Mouse (Mus musculus) embryonic facial prominence, embryonic 10.5 days (tissue): ENCODE measurements at regions not wholly inside any gene's neighbourhood (a gene's known extent, or its start where the extent isn't known, plus 50 kb on each side); places are given as distances from the start of the nearest gene placed in this dataset.

Experiments used
- DNase-seq: peaks from one replicate; pipeline ENCODE4 v3.0.0-alpha.2; 2017; ENCODE audit warnings: low spot score
- H3K27ac ChIP-seq: fragments of 300-500 bp; sonication (generic); replicated peaks from 2 replicates; pipeline ENCODE4 v1.5.1; 2016; ENCODE audit warnings: mild to moderate bottlenecking
- H3K27me3 ChIP-seq: fragments of 300-500 bp; sonication (generic); replicated peaks from 2 replicates; pipeline ENCODE4 v1.6.1; 2016; ENCODE audit warnings: low read depth, mild to moderate bottlenecking; ENCODE audit not compliant: poor library complexity, severe bottlenecking
- H3K36me3 ChIP-seq: fragments of 300-500 bp; sonication (generic); replicated peaks from 2 replicates; pipeline ENCODE4 v1.6.1; 2016; ENCODE audit warnings: mild to moderate bottlenecking, moderate library complexity
- H3K4me1 ChIP-seq: fragments of 300-500 bp; sonication (generic); 2 replicates; pipeline ENCODE4 v1.6.1; 2016
- H3K4me3 ChIP-seq: fragments of 300-500 bp; sonication (generic); 2 replicates; pipeline ENCODE4 v1.5.1; 2016; ENCODE audit warnings: mild to moderate bottlenecking, moderate library complexity
- H3K9me3 ChIP-seq: fragments of 300-500 bp; sonication (generic); 2 replicates; pipeline ENCODE4 v1.6.1; 2016; ENCODE audit warnings: mild to moderate bottlenecking
- WGBS: fragments of 180-500 bp; shearing (Covaris S2); methylation state at CpG from one replicate; pipeline ENCODE4 v1.1.7; 2016; 5-methylcytosine and 5-hydroxymethylcytosine counted together

GRCm38 (mm10) chr5:50343681-50344080, 284.9 kb upstream of the Adgra3 start:
- H3K4me1 ChIP-seq, result no peaks in the 10 kb centered on the region
- no peaks in the 10 kb centered on the region for H3K9me3 ChIP-seq
- WGBS, result 78% methylated on average over 2 of the region's 2 CpGs
- DNase-seq, result no peak
- no peak overlapping the region for H3K4me3 ChIP-seq
- no peaks in the 10 kb centered on the region for H3K27me3 ChIP-seq
- no peaks in the 10 kb centered on the region for H3K36me3 ChIP-seq
- no peak overlapping the region for H3K27ac ChIP-seq

GRCm38 (mm10) chr5:50309491-50309890, 250.7 kb upstream of the Adgra3 start:
- H3K27me3 ChIP-seq, result no peaks in the 10 kb centered on the region
- H3K4me3 ChIP-seq, result no peak overlapping the region
- H3K4me1 ChIP-seq, result no peaks in the 10 kb centered on the region
- 79% methylated on average over 1 of the region's 1 CpGs for WGBS
- H3K9me3 ChIP-seq, result no peaks in the 10 kb centered on the region
- H3K36me3 ChIP-seq, result no peaks in the 10 kb centered on the region
- no peak for DNase-seq
- no peak overlapping the region for H3K27ac ChIP-seq

GRCm38 (mm10) chr5:50303859-50304480, 245.2 kb upstream of the Adgra3 start:
- Histone ChIP-seq H3K36me3 (no peaks in the 10 kb centered on the region), H3K27ac (no peak overlapping the region), H3K4me1 (no peaks in the 10 kb centered on the region), H3K27me3 (no peaks in the 10 kb centered on the region), H3K4me3 (no peak overlapping the region), H3K9me3 (no peaks in the 10 kb centered on the region)
- WGBS, result 82% methylated on average over 1 of the region's 1 CpGs
- DNase-seq, result no peak

- Histone ChIP-seq H3K4me3 (no peak overlapping the region), H3K27me3 (no peaks in the 10 kb centered on the region), H3K4me1 (no peaks in the 10 kb centered on the region), H3K9me3 (no peaks in the 10 kb centered on the region), H3K27ac (no peak overlapping the region), H3K36me3 (no peaks in the 10 kb centered on the region)
- no peak for DNase-seq
- WGBS, result 61% methylated on average over 3 of the region's 3 CpGs
Measured at GRCm38 (mm10) chr5:50293794-50294193, 235.0 kb upstream of the Adgra3 start.

GRCm38 (mm10) chr5:50290879-50291410, 232.1 kb upstream of the Adgra3 start:
- no peak for DNase-seq
- H3K27ac ChIP-seq, result no peak overlapping the region
- no peaks in the 10 kb centered on the region for H3K27me3 ChIP-seq
- H3K36me3 ChIP-seq, result no peaks in the 10 kb centered on the region
- no peaks in the 10 kb centered on the region for H3K4me1 ChIP-seq
- H3K9me3 ChIP-seq, result no peaks in the 10 kb centered on the region
- 86% methylated on average over 2 of the region's 2 CpGs for WGBS
- H3K4me3 ChIP-seq, result no peak overlapping the region

- Histone ChIP-seq H3K4me1 (no peaks in the 10 kb centered on the region), H3K9me3 (no peaks in the 10 kb centered on the region), H3K36me3 (no peaks in the 10 kb centered on the region), H3K27me3 (no peaks in the 10 kb centered on the region), H3K27ac (no peak overlapping the region), H3K4me3 (no peak overlapping the region)
- DNase-seq, result no peak
- 76% methylated on average over 2 of the region's 2 CpGs for WGBS
Measured at GRCm38 (mm10) chr5:50260417-50260816, 201.6 kb upstream of the Adgra3 start.

GRCm38 (mm10) chr5:50258017-50258416, 199.2 kb upstream of the Adgra3 start:
- no peak for DNase-seq

GRCm38 (mm10) chr5:50234111-50234510, 175.3 kb upstream of the Adgra3 start:
- DNase-seq, result no peak
- Histone ChIP-seq H3K9me3 (no peaks in the 10 kb centered on the region), H3K27me3 (no peaks in the 10 kb centered on the region), H3K4me3 (no peak overlapping the region), H3K4me1 (no peaks in the 10 kb centered on the region), H3K36me3 (no peaks in the 10 kb centered on the region), H3K27ac (no peak overlapping the region)
- WGBS, result 91% methylated on average over 2 of the region's 2 CpGs

More at GRCm38 (mm10) chr5:50258017-50258416, 199.2 kb upstream of the Adgra3 start:
- WGBS, result 97% methylated on average over 1 of the region's 1 CpGs
- Histone ChIP-seq H3K36me3 (no peaks in the 10 kb centered on the region), H3K4me1 (no peaks in the 10 kb centered on the region), H3K27me3 (no peaks in the 10 kb centered on the region), H3K9me3 (no peaks in the 10 kb centered on the region), H3K27ac (no peak overlapping the region), H3K4me3 (no peak overlapping the region)

GRCm38 (mm10) chr5:50216956-50217355, 158.2 kb upstream of the Adgra3 start:
- Histone ChIP-seq H3K4me1 (no peaks in the 10 kb centered on the region), H3K27me3 (no peaks in the 10 kb centered on the region), H3K36me3 (no peaks in the 10 kb centered on the region), H3K27ac (no peak overlapping the region), H3K4me3 (no peak overlapping the region), H3K9me3 (no peaks in the 10 kb centered on the region)
- no peak for DNase-seq
- 44% methylated on average over 4 of the region's 4 CpGs for WGBS

- 47% methylated on average over 5 of the region's 5 CpGs for WGBS
- no peak for DNase-seq
Measured at GRCm38 (mm10) chr5:50215960-50216359, 157.2 kb upstream of the Adgra3 start.

GRCm38 (mm10) chr5:50202307-50203010, 143.7 kb upstream of the Adgra3 start:
- no peak overlapping the region for H3K4me3 ChIP-seq
- H3K36me3 ChIP-seq, result no peaks in the 10 kb centered on the region
- H3K27me3 ChIP-seq, result no peaks in the 10 kb centered on the region
- H3K9me3 ChIP-seq, result no peaks in the 10 kb centered on the region
- 59% methylated on average over 7 of the region's 7 CpGs for WGBS
- H3K27ac ChIP-seq, result no peak overlapping the region
- H3K4me1 ChIP-seq, result peaks cover 11% of the 10 kb centered on the region; the same call in 1 of the 2 replicates
- DNase-seq, result no peak

More at GRCm38 (mm10) chr5:50215960-50216359, 157.2 kb upstream of the Adgra3 start:
- Histone ChIP-seq H3K27me3 (no peaks in the 10 kb centered on the region), H3K4me1 (no peaks in the 10 kb centered on the region), H3K36me3 (no peaks in the 10 kb centered on the region), H3K27ac (no peak overlapping the region), H3K9me3 (no peaks in the 10 kb centered on the region), H3K4me3 (no peak overlapping the region)

GRCm38 (mm10) chr5:50196423-50196822, 137.6 kb upstream of the Adgra3 start:
- Histone ChIP-seq H3K4me1 (0 out of 2 replicates have a peak, but pooled peaks cover 5% of the 10 kb centered on the region), H3K27ac (no peak overlapping the region), H3K27me3 (no peaks in the 10 kb centered on the region), H3K4me3 (no peak overlapping the region), H3K36me3 (no peaks in the 10 kb centered on the region), H3K9me3 (no peaks in the 10 kb centered on the region)
- 63% methylated on average over 3 of the region's 3 CpGs for WGBS
- no peak for DNase-seq

GRCm38 (mm10) chr5:50195993-50196392, 137.2 kb upstream of the Adgra3 start:
- 72% methylated on average over 3 of the region's 3 CpGs for WGBS

More at GRCm38 (mm10) chr5:50195993-50196392, 137.2 kb upstream of the Adgra3 start:
- Histone ChIP-seq H3K27me3 (no peaks in the 10 kb centered on the region), H3K4me3 (no peak overlapping the region), H3K9me3 (no peaks in the 10 kb centered on the region), H3K4me1 (0 out of 2 replicates have a peak, but pooled peaks cover 5% of the 10 kb centered on the region), H3K27ac (no peak overlapping the region), H3K36me3 (no peaks in the 10 kb centered on the region)
- no peak for DNase-seq
